Mouse (Mus musculus): ENCODE data around the gene Rrbp1. TPM values are rescaled to one million over a fixed set of nuclear protein-coding genes. Genes with fewer than 3 reads are reported as not detected.
A peak's percentile ranks its signal among the peaks of the same experiment; 100 is the strongest.

Gene Rrbp1
- 88.8 and 91.8 TPM in 2 replicates for polyA plus RNA-seq (2014; fragmentation: Nextera tagmentation; extraction: Ambion mirVana)

GRCm38 (mm10) chr2:144011080-144011551, at the start of gene Rrbp1:
Gene Rrbp1 (minus strand): TSS chr2:144011263.
- Histone ChIP-seq H3K9ac (peak within 1 kb of the TSS; percentile 97), H3K27me3 (ENCODE audit: insufficient read depth, low read length) (no peaks in the 10 kb centered on the region), H3K4me3 (ENCODE audit: low read depth, low read length) (peak within 1 kb of the TSS; percentile 94), H3K4me1 (ENCODE audit: insufficient read depth) (peaks cover 8% of the 10 kb centered on the region; the same call in 1 of the 2 replicates), H3K27ac (ENCODE audit: low read depth) (peak within 1 kb of the TSS; percentile 98), H3K4me2 (peak within 1 kb of the TSS; percentile 82), H3K9me3 (ENCODE audit: low read depth, low read length) (no peaks in the 10 kb centered on the region), H3K36me3 (ENCODE audit: insufficient read depth) (peaks cover 18% of the 10 kb centered on the region)
- TF ChIP-seq CTCF (IDR thresholded peaks at IDR 0.05; ENCODE audit: low read depth) = no peak
- DNase-seq (peak; percentile 98), ATAC-seq (ENCODE audit: insufficient read depth) (peak; percentile 98)
- under 1% methylated on average over 38 of the region's 53 CpGs for WGBS

GRCm38 (mm10) chr2:144057735-144058134, 46.7 kb upstream of the Rrbp1 start:
- TF ChIP-seq CTCF (IDR thresholded peaks at IDR 0.05; ENCODE audit: low read depth) = no peak
- ATAC-seq (ENCODE audit: insufficient read depth) (no peak), DNase-seq (no peak)
- 72% methylated on average over 2 of the region's 2 CpGs for WGBS
- Histone ChIP-seq H3K4me3 (ENCODE audit: low read depth, low read length) (no peak overlapping the region), H3K27ac (ENCODE audit: low read depth) (no peak overlapping the region), H3K9ac (no peak overlapping the region), H3K4me2 (no peak overlapping the region), H3K27me3 (ENCODE audit: insufficient read depth, low read length) (no peaks in the 10 kb centered on the region), H3K4me1 (ENCODE audit: insufficient read depth) (no peaks in the 10 kb centered on the region), H3K9me3 (ENCODE audit: low read depth, low read length) (no peaks in the 10 kb centered on the region), H3K36me3 (ENCODE audit: insufficient read depth) (no peaks in the 10 kb centered on the region)

GRCm38 (mm10) chr2:144052410-144053065, 41.5 kb upstream of the Rrbp1 start:
- no peak for DNase-seq
- 83% methylated on average over 8 of the region's 8 CpGs for WGBS

GRCm38 (mm10) chr2:144050861-144051260, 39.8 kb upstream of the Rrbp1 start:
- no peaks in the 10 kb centered on the region for H3K4me1 ChIP-seq (ENCODE audit: insufficient read depth)
- H3K27ac ChIP-seq (ENCODE audit: low read depth) = no peak overlapping the region
- no peak for DNase-seq
- TF ChIP-seq CTCF (IDR thresholded peaks at IDR 0.05; ENCODE audit: low read depth) = no peak
- no peaks in the 10 kb centered on the region for H3K9me3 ChIP-seq (ENCODE audit: low read depth, low read length)
- H3K27me3 ChIP-seq (ENCODE audit: insufficient read depth, low read length) = no peaks in the 10 kb centered on the region
- H3K4me2 ChIP-seq = no peak overlapping the region
- 85% methylated on average over 6 of the region's 6 CpGs for WGBS
- no peak for ATAC-seq (ENCODE audit: insufficient read depth)
- H3K36me3 ChIP-seq (ENCODE audit: insufficient read depth) = no peaks in the 10 kb centered on the region
- H3K4me3 ChIP-seq (ENCODE audit: low read depth, low read length) = no peak overlapping the region
- H3K9ac ChIP-seq = no peak overlapping the region

More at GRCm38 (mm10) chr2:144052410-144053065, 41.5 kb upstream of the Rrbp1 start:
- no peak overlapping the region for H3K4me2 ChIP-seq
- no peak for ATAC-seq (ENCODE audit: insufficient read depth)
- no peaks in the 10 kb centered on the region for H3K9me3 ChIP-seq (ENCODE audit: low read depth, low read length)
- no peak overlapping the region for H3K4me3 ChIP-seq (ENCODE audit: low read depth, low read length)
- no peak overlapping the region for H3K27ac ChIP-seq (ENCODE audit: low read depth)
- H3K27me3 ChIP-seq (ENCODE audit: insufficient read depth, low read length) = no peaks in the 10 kb centered on the region
- TF ChIP-seq CTCF (IDR thresholded peaks at IDR 0.05; ENCODE audit: low read depth) = no peak
- H3K36me3 ChIP-seq (ENCODE audit: insufficient read depth) = no peaks in the 10 kb centered on the region
- no peaks in the 10 kb centered on the region for H3K4me1 ChIP-seq (ENCODE audit: insufficient read depth)
- H3K9ac ChIP-seq = no peak overlapping the region

GRCm38 (mm10) chr2:144050146-144050680, 39.1 kb upstream of the Rrbp1 start:
- Histone ChIP-seq H3K27ac (ENCODE audit: low read depth) (no peak overlapping the region), H3K9ac (no peak overlapping the region), H3K9me3 (ENCODE audit: low read depth, low read length) (no peaks in the 10 kb centered on the region), H3K36me3 (ENCODE audit: insufficient read depth) (no peaks in the 10 kb centered on the region), H3K4me2 (no peak overlapping the region), H3K4me3 (ENCODE audit: low read depth, low read length) (no peak overlapping the region), H3K4me1 (ENCODE audit: insufficient read depth) (no peaks in the 10 kb centered on the region), H3K27me3 (ENCODE audit: insufficient read depth, low read length) (no peaks in the 10 kb centered on the region)
- no peak for DNase-seq
- WGBS = 74% methylated on average over 8 of the region's 8 CpGs
- TF ChIP-seq CTCF (IDR thresholded peaks at IDR 0.05; ENCODE audit: low read depth) = no peak
- no peak for ATAC-seq (ENCODE audit: insufficient read depth)

- H3K4me2 ChIP-seq = no peak overlapping the region
- H3K9ac ChIP-seq = no peak overlapping the region
- peak; percentile 20 for DNase-seq
- 68% methylated on average over 11 of the region's 11 CpGs for WGBS
- H3K36me3 ChIP-seq (ENCODE audit: insufficient read depth) = no peaks in the 10 kb centered on the region
- H3K4me3 ChIP-seq (ENCODE audit: low read depth, low read length) = no peak overlapping the region
- H3K27ac ChIP-seq (ENCODE audit: low read depth) = no peak overlapping the region
- no peaks in the 10 kb centered on the region for H3K4me1 ChIP-seq (ENCODE audit: insufficient read depth)
- H3K27me3 ChIP-seq (ENCODE audit: insufficient read depth, low read length) = no peaks in the 10 kb centered on the region
- H3K9me3 ChIP-seq (ENCODE audit: low read depth, low read length) = peaks cover 3% of the 10 kb centered on the region; the same call in 1 of the 2 replicates
- TF ChIP-seq CTCF (IDR thresholded peaks at IDR 0.05; ENCODE audit: low read depth) = no peak
- peak; percentile 50; the same call in 1 of the 2 replicates for ATAC-seq (ENCODE audit: insufficient read depth)
Measured at GRCm38 (mm10) chr2:144046916-144047315, 35.9 kb upstream of the Rrbp1 start.

GRCm38 (mm10) chr2:144045756-144046560, 34.9 kb upstream of the Rrbp1 start:
- H3K27ac ChIP-seq (ENCODE audit: low read depth) = no peak overlapping the region
- 59% methylated on average over 5 of the region's 5 CpGs for WGBS
- H3K9ac ChIP-seq = no peak overlapping the region
- H3K4me1 ChIP-seq (ENCODE audit: insufficient read depth) = no peaks in the 10 kb centered on the region
- ATAC-seq (ENCODE audit: insufficient read depth) (peak; percentile 82), DNase-seq (peak; percentile 31)
- no peaks in the 10 kb centered on the region for H3K27me3 ChIP-seq (ENCODE audit: insufficient read depth, low read length)
- no peak overlapping the region for H3K4me2 ChIP-seq
- 0 out of 2 replicates have a peak, but pooled peaks have one; percentile 1 for TF ChIP-seq CTCF (IDR thresholded peaks at IDR 0.05; ENCODE audit: low read depth)
- H3K4me3 ChIP-seq (ENCODE audit: low read depth, low read length) = no peak overlapping the region
- H3K9me3 ChIP-seq (ENCODE audit: low read depth, low read length) = peaks cover 4% of the 10 kb centered on the region; the same call in 1 of the 2 replicates
- no peaks in the 10 kb centered on the region for H3K36me3 ChIP-seq (ENCODE audit: insufficient read depth)

All from lung, embryonic 14.5 days (tissue).